Mouse (Mus musculus) olfactory bulb, adult 2 months (tissue): ENCODE data around the gene Ftcd.

Experiments used
- CTCF ChIP-seq: fragments of 200-500 bp; IDR thresholded peaks from 2 replicates; pipeline ENCODE4 v1.5.1; 2012; ENCODE audit warnings: low read depth, mild to moderate bottlenecking, low read length, moderate library complexity; ENCODE audit not compliant: insufficient read depth
- POLR2A ChIP-seq: fragments of 200-500 bp; IDR thresholded peaks from 2 replicates; pipeline ENCODE4 v1.6.1; 2012; ENCODE audit warnings: mild to moderate bottlenecking, low read depth, low read length, moderate library complexity; ENCODE audit not compliant: insufficient read depth

DNA sequence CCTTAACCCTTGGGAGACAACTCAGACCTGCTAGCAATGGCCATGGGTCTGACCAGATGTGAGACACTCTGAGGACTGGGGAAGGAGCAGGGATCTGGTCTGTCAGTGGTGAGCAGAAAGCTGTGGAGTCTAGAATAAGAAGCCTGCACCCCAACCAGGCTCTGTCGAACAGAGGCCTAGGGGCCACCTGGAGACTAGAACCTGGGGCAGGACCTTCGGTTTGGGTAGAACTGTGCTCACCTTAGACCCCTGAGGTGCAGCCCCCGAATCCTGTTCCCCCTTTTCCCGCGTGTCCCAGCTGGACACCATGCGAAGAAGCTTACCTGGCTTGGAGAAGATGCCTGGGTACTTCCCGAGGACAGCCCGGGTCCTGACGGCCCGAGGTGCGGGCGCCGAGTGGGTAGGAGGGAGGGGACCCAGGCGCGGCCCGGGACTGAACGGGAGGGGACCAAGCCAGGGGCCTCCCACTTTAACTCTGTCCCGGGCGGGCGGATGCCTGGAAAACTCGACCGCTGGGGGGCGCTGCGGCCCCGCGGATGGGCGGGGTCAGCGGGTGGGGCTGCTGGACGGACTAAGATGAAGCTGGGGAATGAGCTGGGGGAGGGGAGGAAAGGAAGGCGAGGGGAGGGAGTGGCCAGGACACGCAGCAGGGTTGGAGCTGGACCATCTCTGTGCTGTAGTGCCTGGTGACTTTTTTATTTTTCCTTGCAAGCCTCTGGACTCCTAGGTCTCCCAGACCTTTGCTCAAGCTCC lies 47.7 kb downstream of the Ftcd start, which contains the start of gene Col6a2:
- TF ChIP-seq POLR2A: no peak
- peak; percentile 73 for TF ChIP-seq CTCF
